Mouse (Mus musculus) frontal cortex, postnatal 10 days (tissue): ENCODE results near the gene Gucy2g.
"Not testable (repeated sequence)": the region's sequence is repeated elsewhere in the genome, so short reads cannot be mapped to it uniquely, and the experiment has no call there.

Experiments used
- DNase-seq, 2 experiments: peaks; one replicate each; pipeline ENCODE4 v3.0.0; 2022; ENCODE audit warnings: low spot score in 2 of 2, mixed read lengths in 1 of 2

The Gucy2g gene

GRCm38 (mm10) chr19:55207205-55207604 is 33.8 kb downstream of the Gucy2g start:
- DNase-seq: no peak

GRCm38 (mm10) chr19:55206482-55207138 is 34.4 kb downstream of the Gucy2g start:
- peak in 1 of 2 experiments; percentile 47 for DNase-seq

GRCm38 (mm10) chr19:55198303-55198702 is 42.7 kb downstream of the Gucy2g start:
- peak in 1 of 2 experiments; percentile 49 for DNase-seq

GRCm38 (mm10) chr19:55195574-55195973 is 45.5 kb downstream of the Gucy2g start:
- DNase-seq: no peak

GRCm38 (mm10) chr19:55194520-55195170 is 46.4 kb downstream of the Gucy2g start:
- no peak for DNase-seq

GRCm38 (mm10) chr19:55193717-55194394 is 47.2 kb downstream of the Gucy2g start:
- DNase-seq: no peak

GRCm38 (mm10) chr19:55192254-55192945 is 48.6 kb downstream of the Gucy2g start:
- no peak for DNase-seq

GRCm38 (mm10) chr19:55191596-55191995 is 49.4 kb downstream of the Gucy2g start:
- no peak for DNase-seq

- DNase-seq: no peak
These were observed 51.0 kb downstream of the Gucy2g start for GRCm38 (mm10) chr19:55190065-55190464.

GRCm38 (mm10) chr19:55185651-55186050 is 55.4 kb downstream of the Gucy2g start:
- DNase-seq: peak in 1 of 2 experiments; percentile 20

GRCm38 (mm10) chr19:55185074-55185473 is 56.0 kb downstream of the Gucy2g start:
- no peak for DNase-seq

GRCm38 (mm10) chr19:55184442-55184841 is 56.6 kb downstream of the Gucy2g start:
- peak in 1 of 2 experiments; percentile 26 for DNase-seq

- DNase-seq: no peak
These were observed 60.6 kb downstream of the Gucy2g start, which contains the start of gene Tectb for GRCm38 (mm10) chr19:55180433-55180832. Gene Tectb, plus strand, starts transcription at chr19:55180733.

GRCm38 (mm10) chr19:55177143-55177542 is 63.9 kb downstream of the Gucy2g start:
- no peak for DNase-seq

GRCm38 (mm10) chr19:55171585-55171984 is 69.5 kb downstream of the Gucy2g start:
- DNase-seq: no peak

- no peak for DNase-seq
These were observed 70.6 kb downstream of the Gucy2g start for GRCm38 (mm10) chr19:55170399-55170798.

- not testable (repeated sequence) for DNase-seq
These were observed 71.8 kb downstream of the Gucy2g start for GRCm38 (mm10) chr19:55169236-55169729.

GRCm38 (mm10) chr19:55168360-55168759 is 72.7 kb downstream of the Gucy2g start:
- DNase-seq: no peak

- DNase-seq: no peak
These were observed 73.3 kb downstream of the Gucy2g start for GRCm38 (mm10) chr19:55167741-55168140.

- DNase-seq: no peak
These were observed 74.3 kb downstream of the Gucy2g start for GRCm38 (mm10) chr19:55166741-55167140.

- no peak for DNase-seq
These were observed 75.1 kb downstream of the Gucy2g start for GRCm38 (mm10) chr19:55165954-55166353.
